Mouse (Mus musculus): Measurements from ENCODE around the gene Cdk19. TPM values are rescaled to one million over a fixed set of nuclear protein-coding genes. Genes with fewer than 3 reads are reported as not detected.

Gene Cdk19
- total and polyA plus RNA-seq, 3 experiments = 7.8 to 47.2 (median 29.1) TPM

GRCm38 (mm10) chr10:40354081-40354480 lies 14.7 kb downstream of the Cdk19 start:
- H3K36me3 ChIP-seq (replicated peaks) = peaks cover 21% of the 10 kb centered on the region
- peaks cover 18% of the 10 kb centered on the region for H3K4me1 ChIP-seq (ENCODE audit: insufficient read depth, low read depth, low read length)
- TF ChIP-seq POLR2AphosphoS5 (IDR thresholded peaks at IDR 0.05; ENCODE audit: insufficient replicate concordance, low read depth, low read length) (no peak), GATA2 (IDR thresholded peaks at IDR 0.05; ENCODE audit: borderline replicate concordance, low read depth, low read length) (no peak), TAL1 (conservative IDR thresholded peaks at IDR 0.05; ENCODE audit: low read depth, low read length) (no peak), GATA1 (IDR thresholded peaks at IDR 0.05; ENCODE audit: borderline replicate concordance, low read length) (no peak), CTCF (IDR thresholded peaks at IDR 0.05; ENCODE audit: low read depth, low read length) (no peak)
- ATAC-seq (ENCODE audit: extremely low read depth, insufficient number of reproducible peaks, low FRiP score, poor library complexity, severe bottlenecking) (no peak), DNase-seq (ENCODE audit: low spot score) (no peak)
- no peaks in the 10 kb centered on the region for H3K9me3 ChIP-seq (replicated peaks)
- H3K4me3 ChIP-seq (ENCODE audit: low read depth, low read length) = no peak overlapping the region
- no peaks in the 10 kb centered on the region for H3K27me3 ChIP-seq (ENCODE audit: insufficient read depth, low read length)

GRCm38 (mm10) chr10:40354556-40354955 lies 15.2 kb downstream of the Cdk19 start:
- peaks cover 21% of the 10 kb centered on the region for H3K36me3 ChIP-seq (replicated peaks)
- no peaks in the 10 kb centered on the region for H3K27me3 ChIP-seq (ENCODE audit: insufficient read depth, low read length)
- no peak overlapping the region for H3K4me3 ChIP-seq (ENCODE audit: low read depth, low read length)
- DNase-seq (ENCODE audit: low spot score) = no peak
- ATAC-seq (ENCODE audit: extremely low read depth, insufficient number of reproducible peaks, low FRiP score, poor library complexity, severe bottlenecking) = no peak
- no peaks in the 10 kb centered on the region for H3K9me3 ChIP-seq (replicated peaks)
- TF ChIP-seq POLR2AphosphoS5 (IDR thresholded peaks at IDR 0.05; ENCODE audit: insufficient replicate concordance, low read depth, low read length) (no peak), GATA1 (IDR thresholded peaks at IDR 0.05; ENCODE audit: borderline replicate concordance, low read length) (no peak), CTCF (IDR thresholded peaks at IDR 0.05; ENCODE audit: low read depth, low read length) (no peak), TAL1 (conservative IDR thresholded peaks at IDR 0.05; ENCODE audit: low read depth, low read length) (no peak), GATA2 (IDR thresholded peaks at IDR 0.05; ENCODE audit: borderline replicate concordance, low read depth, low read length) (no peak)
- H3K4me1 ChIP-seq (ENCODE audit: insufficient read depth, low read depth, low read length) = peaks cover 17% of the 10 kb centered on the region

GRCm38 (mm10) chr10:40358166-40358565 lies 18.8 kb downstream of the Cdk19 start:
- H3K9me3 ChIP-seq (replicated peaks) = no peaks in the 10 kb centered on the region
- H3K27me3 ChIP-seq (ENCODE audit: insufficient read depth, low read length) = no peaks in the 10 kb centered on the region
- H3K4me3 ChIP-seq (ENCODE audit: low read depth, low read length) = no peak overlapping the region
- no peak for ATAC-seq (ENCODE audit: extremely low read depth, insufficient number of reproducible peaks, low FRiP score, poor library complexity, severe bottlenecking)
- peaks cover 15% of the 10 kb centered on the region for H3K36me3 ChIP-seq (replicated peaks)
- TF ChIP-seq POLR2AphosphoS5 (IDR thresholded peaks at IDR 0.05; ENCODE audit: insufficient replicate concordance, low read depth, low read length) (no peak), CTCF (IDR thresholded peaks at IDR 0.05; ENCODE audit: low read depth, low read length) (no peak), TAL1 (conservative IDR thresholded peaks at IDR 0.05; ENCODE audit: low read depth, low read length) (no peak), GATA1 (IDR thresholded peaks at IDR 0.05; ENCODE audit: borderline replicate concordance, low read length) (no peak), GATA2 (IDR thresholded peaks at IDR 0.05; ENCODE audit: borderline replicate concordance, low read depth, low read length) (no peak)
- peaks cover 12% of the 10 kb centered on the region for H3K4me1 ChIP-seq (ENCODE audit: insufficient read depth, low read depth, low read length)
- DNase-seq (ENCODE audit: low spot score) = no peak

- peaks cover 15% of the 10 kb centered on the region for H3K36me3 ChIP-seq (replicated peaks)
- TF ChIP-seq GATA1 (IDR thresholded peaks at IDR 0.05; ENCODE audit: borderline replicate concordance, low read length) (no peak), POLR2AphosphoS5 (IDR thresholded peaks at IDR 0.05; ENCODE audit: insufficient replicate concordance, low read depth, low read length) (no peak), TAL1 (conservative IDR thresholded peaks at IDR 0.05; ENCODE audit: low read depth, low read length) (no peak), CTCF (IDR thresholded peaks at IDR 0.05; ENCODE audit: low read depth, low read length) (no peak), GATA2 (IDR thresholded peaks at IDR 0.05; ENCODE audit: borderline replicate concordance, low read depth, low read length) (no peak)
- DNase-seq (ENCODE audit: low spot score) = no peak
Measured at GRCm38 (mm10) chr10:40359131-40359530, 19.8 kb downstream of the Cdk19 start.

GRCm38 (mm10) chr10:40363004-40363403 lies 23.6 kb downstream of the Cdk19 start:
- no peak overlapping the region for H3K4me3 ChIP-seq (ENCODE audit: low read depth, low read length)
- peaks cover 9% of the 10 kb centered on the region for H3K36me3 ChIP-seq (replicated peaks)
- ATAC-seq (ENCODE audit: extremely low read depth, insufficient number of reproducible peaks, low FRiP score, poor library complexity, severe bottlenecking) (no peak), DNase-seq (ENCODE audit: low spot score) (no peak)
- H3K4me1 ChIP-seq (ENCODE audit: insufficient read depth, low read depth, low read length) = peaks cover 15% of the 10 kb centered on the region
- H3K27me3 ChIP-seq (ENCODE audit: insufficient read depth, low read length) = no peaks in the 10 kb centered on the region
- H3K9me3 ChIP-seq (replicated peaks) = no peaks in the 10 kb centered on the region
- TF ChIP-seq GATA2 (IDR thresholded peaks at IDR 0.05; ENCODE audit: borderline replicate concordance, low read depth, low read length) (no peak), TAL1 (conservative IDR thresholded peaks at IDR 0.05; ENCODE audit: low read depth, low read length) (no peak), POLR2AphosphoS5 (IDR thresholded peaks at IDR 0.05; ENCODE audit: insufficient replicate concordance, low read depth, low read length) (no peak), GATA1 (IDR thresholded peaks at IDR 0.05; ENCODE audit: borderline replicate concordance, low read length) (no peak), CTCF (IDR thresholded peaks at IDR 0.05; ENCODE audit: low read depth, low read length) (no peak)

More at GRCm38 (mm10) chr10:40359131-40359530, 19.8 kb downstream of the Cdk19 start:
- Histone ChIP-seq H3K4me1 (ENCODE audit: insufficient read depth, low read depth, low read length) (peaks cover 15% of the 10 kb centered on the region), H3K9me3 (replicated peaks) (no peaks in the 10 kb centered on the region), H3K4me3 (ENCODE audit: low read depth, low read length) (no peak overlapping the region), H3K27me3 (ENCODE audit: insufficient read depth, low read length) (no peaks in the 10 kb centered on the region)
- ATAC-seq (ENCODE audit: extremely low read depth, insufficient number of reproducible peaks, low FRiP score, poor library complexity, severe bottlenecking) = no peak

GRCm38 (mm10) chr10:40364642-40365361 lies 25.4 kb downstream of the Cdk19 start:
- peaks cover 1% of the 10 kb centered on the region for H3K36me3 ChIP-seq (replicated peaks)
- no peaks in the 10 kb centered on the region for H3K9me3 ChIP-seq (replicated peaks)
- no peak overlapping the region for H3K4me3 ChIP-seq (ENCODE audit: low read depth, low read length)
- no peak for ATAC-seq (ENCODE audit: extremely low read depth, insufficient number of reproducible peaks, low FRiP score, poor library complexity, severe bottlenecking)
- H3K27me3 ChIP-seq (ENCODE audit: insufficient read depth, low read length) = no peaks in the 10 kb centered on the region
- no peak for TF ChIP-seq POLR2AphosphoS5 (IDR thresholded peaks at IDR 0.05; ENCODE audit: insufficient replicate concordance, low read depth, low read length)
- no peak for TF ChIP-seq CTCF (IDR thresholded peaks at IDR 0.05; ENCODE audit: low read depth, low read length)
- no peak for TF ChIP-seq TAL1 (conservative IDR thresholded peaks at IDR 0.05; ENCODE audit: low read depth, low read length)
- no peak for TF ChIP-seq GATA1 (IDR thresholded peaks at IDR 0.05; ENCODE audit: borderline replicate concordance, low read length)
- TF ChIP-seq GATA2 (IDR thresholded peaks at IDR 0.05; ENCODE audit: borderline replicate concordance, low read depth, low read length) = no peak
- DNase-seq (ENCODE audit: low spot score) = no peak
- H3K4me1 ChIP-seq (ENCODE audit: insufficient read depth, low read depth, low read length) = peaks cover 12% of the 10 kb centered on the region
